Mouse (Mus musculus) cerebellum, adult 2 months (tissue): ENCODE results near the gene Atxn1. TPM values are rescaled to one million over a fixed set of nuclear protein-coding genes. Genes with fewer than 3 reads are reported as not detected.

ENCODE experiments used
- DNase-seq, 2 experiments: peaks; one replicate each; pipeline ENCODE4 v3.0.0; 2021
- H3K27ac ChIP-seq: fragments of 200-500 bp; 2 replicates; pipeline ENCODE4 v1.5.1; 2012; ENCODE audit warnings: low read length, control low read depth, inconsistent platforms; ENCODE audit not compliant: insufficient read depth
- H3K27me3 ChIP-seq: fragments of 200-500 bp; 2 replicates; pipeline ENCODE4 v1.6.1; 2012; ENCODE audit warnings: inconsistent platforms, mild to moderate bottlenecking, low read length, moderate library complexity; ENCODE audit not compliant: control insufficient read depth, insufficient read depth
- H3K4me1 ChIP-seq: fragments of 200-500 bp; 2 replicates; pipeline ENCODE4 v1.6.1; 2011; ENCODE audit warnings: low read length; ENCODE audit not compliant: control insufficient read depth, insufficient read depth
- H3K4me3 ChIP-seq: fragments of 200-500 bp; replicated peaks from 2 replicates; pipeline ENCODE3; 2011; ENCODE audit warnings: mild to moderate bottlenecking, low read depth, low read length, control low read depth; ENCODE audit not compliant: insufficient read depth
- CTCF ChIP-seq: fragments of 200-500 bp; IDR thresholded peaks from 2 replicates; pipeline ENCODE4 v1.5.1; 2011; ENCODE audit warnings: low read depth, mild to moderate bottlenecking, control low read depth, low read length, moderate library complexity, borderline replicate concordance; ENCODE audit not compliant: insufficient read depth
- POLR2A ChIP-seq: fragments of 200-500 bp; IDR thresholded peaks from 2 replicates; pipeline ENCODE4 v1.6.1; 2011; ENCODE audit warnings: low read length, control low read depth, borderline replicate concordance; ENCODE audit not compliant: insufficient read depth
- WGBS: fragments of 180-500 bp; shearing (Covaris S2); methylation state at CpG from one replicate; pipeline ENCODE4 v1.1.7; 2018; 5-methylcytosine and 5-hydroxymethylcytosine counted together
- polyA plus RNA-seq: library from polyadenylated mRNA; depleted of rRNA; stranded (reverse); fragments of >200 nt; gene quantifications from 2 replicates; pipeline ENCODE4 v1.2.3, GENCODE M21; 2012

Gene Atxn1
- polyA plus RNA-seq, 1 experiment: 16.9 TPM

- WGBS: 6% methylated on average over 4 of the region's 4 CpGs
- Histone ChIP-seq H3K27me3 (no peaks in the 10 kb centered on the region), H3K4me3 (no peak overlapping the region), H3K27ac (0 out of 2 replicates have a peak overlapping the region, but pooled peaks have one; percentile 43), H3K4me1 (peaks cover 47% of the 10 kb centered on the region)
- TF ChIP-seq POLR2A (no peak), CTCF (no peak)
- peak; percentile 67 to 88 for DNase-seq
These were observed 436.0 kb downstream of the Atxn1 start for GRCm38 (mm10) chr13:45528787-45529186.

DNA sequence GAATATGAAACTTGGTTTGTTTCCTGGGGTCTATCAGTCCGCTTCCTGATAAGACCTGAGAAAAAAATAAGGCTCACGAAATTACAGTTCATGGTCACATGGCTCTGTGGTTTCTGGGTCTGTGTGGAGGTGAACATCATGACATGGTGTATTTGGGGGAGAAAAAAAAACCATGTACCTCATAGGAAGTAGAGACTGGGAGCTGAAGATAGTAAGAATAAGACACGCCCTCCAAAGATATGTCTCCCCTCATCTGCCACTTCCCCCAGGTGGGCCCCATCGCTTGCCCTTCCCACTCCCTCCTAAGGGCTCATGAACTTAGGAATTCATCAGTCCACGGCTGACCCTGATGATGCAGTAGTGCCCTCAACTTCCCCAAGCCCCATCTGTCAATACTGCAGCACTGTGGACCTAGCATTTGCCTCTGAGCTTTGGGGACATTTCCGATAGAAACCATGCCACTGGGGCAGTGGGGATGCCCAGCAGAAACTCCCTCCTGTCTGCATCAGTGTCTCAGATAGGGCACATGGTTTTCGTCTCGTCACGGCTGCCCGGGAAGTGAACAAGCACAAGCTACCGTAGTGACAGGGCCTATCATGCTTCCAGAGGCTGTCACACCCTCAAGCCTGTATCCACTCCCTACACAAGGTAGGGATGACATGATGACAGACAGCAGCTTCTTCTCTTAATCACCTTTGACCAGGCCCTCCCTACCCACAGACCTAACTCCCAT is 437.4 kb downstream of the Atxn1 start:
- DNase-seq: no peak
- Histone ChIP-seq H3K4me1 (peaks cover 48% of the 10 kb centered on the region), H3K27me3 (no peaks in the 10 kb centered on the region), H3K4me3 (no peak overlapping the region), H3K27ac (no peak overlapping the region)
- 98% methylated on average over 11 of the region's 11 CpGs for WGBS
- TF ChIP-seq POLR2A (no peak), CTCF (no peak)

GRCm38 (mm10) chr13:45526230-45526629 is 438.6 kb downstream of the Atxn1 start:
- 22% methylated on average over 7 of the region's 7 CpGs for WGBS
- DNase-seq: peak; percentile 70 to 79
- no peak overlapping the region for H3K4me3 ChIP-seq
- TF ChIP-seq CTCF (no peak), POLR2A (no peak)
- H3K4me1 ChIP-seq: peaks cover 47% of the 10 kb centered on the region
- H3K27ac ChIP-seq: no peak overlapping the region
- H3K27me3 ChIP-seq: no peaks in the 10 kb centered on the region

- TF ChIP-seq POLR2A: no peak
- TF ChIP-seq CTCF: no peak
- Histone ChIP-seq H3K4me1 (peaks cover 42% of the 10 kb centered on the region), H3K4me3 (no peak overlapping the region), H3K27me3 (no peaks in the 10 kb centered on the region), H3K27ac (no peak overlapping the region)
- DNase-seq: no peak
- 96% methylated on average over 6 of the region's 6 CpGs for WGBS
These were observed 439.9 kb downstream of the Atxn1 start for GRCm38 (mm10) chr13:45524791-45525435.

- WGBS: 8% methylated on average over 3 of the region's 3 CpGs
- peak; percentile 85 to 91 for DNase-seq
- H3K27me3 ChIP-seq: no peaks in the 10 kb centered on the region
- H3K27ac ChIP-seq: no peak overlapping the region
- no peak overlapping the region for H3K4me3 ChIP-seq
- TF ChIP-seq POLR2A (no peak), CTCF (no peak)
- H3K4me1 ChIP-seq: peaks cover 36% of the 10 kb centered on the region
These were observed 440.5 kb downstream of the Atxn1 start for GRCm38 (mm10) chr13:45524305-45524704.

DNA sequence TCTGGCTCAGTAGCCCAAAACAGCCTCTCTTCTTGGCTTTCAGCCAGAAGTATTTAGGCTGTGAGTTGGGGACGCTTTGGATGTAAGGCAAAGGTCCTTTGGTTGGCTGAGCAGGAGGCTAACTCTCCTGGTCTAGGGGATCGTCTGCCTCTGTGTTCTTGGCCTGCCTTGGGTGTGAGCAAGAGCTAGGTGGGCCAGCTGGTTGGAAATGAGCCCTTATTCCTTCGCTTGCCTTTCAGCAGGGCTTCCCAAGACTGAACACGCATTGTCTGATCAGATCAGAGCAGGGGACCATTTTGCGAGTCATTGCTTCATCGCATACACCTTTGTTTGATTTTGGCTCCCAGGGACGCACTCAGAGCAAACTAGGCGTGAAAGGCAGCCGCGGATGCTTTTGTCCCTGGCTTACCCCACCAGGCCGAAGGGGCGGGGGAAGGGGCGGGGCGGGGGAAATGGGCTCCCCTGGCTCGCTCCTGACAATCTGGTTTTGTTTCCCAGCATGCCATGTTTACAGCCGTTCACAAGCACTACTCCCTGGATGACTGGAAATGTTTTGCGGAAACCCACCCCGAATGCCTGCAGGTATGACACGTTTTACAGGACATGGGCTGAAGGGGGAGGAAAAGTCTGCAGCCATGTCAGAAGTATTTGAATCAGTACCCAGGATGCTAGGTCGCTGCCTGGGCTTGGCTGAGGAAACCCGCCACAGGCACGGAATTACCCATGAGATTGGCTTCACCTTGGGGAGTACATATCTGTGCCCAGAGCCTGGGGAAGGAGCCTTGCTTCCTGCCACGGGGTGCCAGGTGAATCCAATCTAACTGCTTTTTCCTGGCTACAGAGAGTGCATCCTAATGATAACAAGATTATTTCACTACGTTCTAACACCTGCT is 448.1 kb downstream of the Atxn1 start:
- no peak for TF ChIP-seq CTCF
- TF ChIP-seq POLR2A: no peak
- H3K27ac ChIP-seq: no peak overlapping the region

GRCm38 (mm10) chr13:45514832-45515422 is 449.9 kb downstream of the Atxn1 start:
- TF ChIP-seq CTCF (no peak), POLR2A (no peak)
- 74% methylated on average over 8 of the region's 8 CpGs for WGBS
- Histone ChIP-seq H3K4me3 (no peak overlapping the region), H3K4me1 (peaks cover 9% of the 10 kb centered on the region), H3K27ac (no peak overlapping the region), H3K27me3 (no peaks in the 10 kb centered on the region)
- DNase-seq: peak in 1 of 2 experiments; percentile 4

More for the DNA sequence above, 448.1 kb downstream of the Atxn1 start:
- WGBS: 8% methylated on average over 24 of the region's 24 CpGs
- peaks cover 9% of the 10 kb centered on the region for H3K4me1 ChIP-seq
- peak overlapping the region; percentile 19 for H3K4me3 ChIP-seq
- H3K27me3 ChIP-seq: no peaks in the 10 kb centered on the region
- peak; percentile 26 to 37 for DNase-seq
